Mouse (Mus musculus) hindbrain, embryonic 16.5 days (tissue): ENCODE measurements around the gene Glis3. TPM values are rescaled to one million over a fixed set of nuclear protein-coding genes. Genes with fewer than 3 reads are reported as not detected.

ENCODE experiments used
- ATAC-seq: fragments of 200-750 bp; cut with Nextera tagmentation; 2 replicates; pipeline ENCODE4 v1.8.0; 2017; ENCODE audit warnings: moderate TSS enrichment, moderate library complexity
- H3K27ac ChIP-seq: fragments of 300-500 bp; sonication (generic); 2 replicates; pipeline ENCODE4 v1.5.1; 2014; ENCODE audit warnings: low read depth, mild to moderate bottlenecking, control low read depth, low read length, moderate library complexity
- H3K27me3 ChIP-seq: fragments of 300-500 bp; sonication (generic); replicated peaks from 2 replicates; pipeline ENCODE4 v1.6.1; 2014; ENCODE audit warnings: low read length; ENCODE audit not compliant: control insufficient read depth, insufficient read depth
- H3K36me3 ChIP-seq: fragments of 300-500 bp; sonication (generic); 2 replicates; pipeline ENCODE4 v1.6.1; 2014; ENCODE audit warnings: mild to moderate bottlenecking, low read length, moderate library complexity, mixed read lengths; ENCODE audit not compliant: control insufficient read depth, insufficient read depth
- H3K4me1 ChIP-seq: fragments of 300-500 bp; sonication (generic); 2 replicates; pipeline ENCODE4 v1.6.1; 2014; ENCODE audit warnings: low read depth, low read length; ENCODE audit not compliant: control insufficient read depth, insufficient read depth
- H3K4me2 ChIP-seq: fragments of 300-500 bp; sonication (generic); 2 replicates; pipeline ENCODE4 v1.6.1; 2014; ENCODE audit warnings: mild to moderate bottlenecking, low read length, control low read depth, moderate library complexity
- H3K4me3 ChIP-seq: fragments of 300-500 bp; sonication (generic); 2 replicates; pipeline ENCODE4 v1.5.1; 2014; ENCODE audit warnings: mild to moderate bottlenecking, low read length, control low read depth, moderate library complexity
- H3K9ac ChIP-seq: fragments of 300-500 bp; sonication (generic); 2 replicates; pipeline ENCODE4 v1.6.1; 2014; ENCODE audit warnings: low read depth, mild to moderate bottlenecking, control low read depth, low read length, moderate library complexity
- H3K9me3 ChIP-seq: fragments of 300-500 bp; sonication (generic); 2 replicates; pipeline ENCODE4 v1.6.1; 2014; ENCODE audit warnings: mild to moderate bottlenecking, low read length, moderate library complexity; ENCODE audit not compliant: control insufficient read depth
- WGBS: fragments of 180-500 bp; shearing (Covaris S2); extraction: QIAGEN DNeasy Blood & Tissue Kit; methylation state at CpG from one replicate; pipeline ENCODE4 v1.1.7; 2014; 5-methylcytosine and 5-hydroxymethylcytosine counted together
- polyA plus RNA-seq: library from polyadenylated mRNA; unstranded; fragments of >200 nt; fragmentation: Nextera tagmentation; extraction: Ambion mirVana; gene quantifications from 2 replicates; pipeline ENCODE4 v1.2.1, GENCODE M21; 2015

Gene Glis3
- polyA plus RNA-seq = 2.5 and 2.9 TPM in 2 replicates

- Histone ChIP-seq H3K36me3 (no peaks in the 10 kb centered on the region), H3K4me3 (peak within 1 kb of the TSS; percentile 54), H3K9ac (peak within 1 kb of the TSS; percentile 63), H3K9me3 (no peaks in the 10 kb centered on the region), H3K27me3 (peaks cover 8% of the 10 kb centered on the region), H3K4me2 (peak within 1 kb of the TSS; percentile 92), H3K4me1 (peaks cover 23% of the 10 kb centered on the region), H3K27ac (no peak within 1 kb of the TSS; the same call in 1 of the 2 replicates)
- peak; percentile 94 for ATAC-seq
- under 1% methylated on average over 57 of the region's 66 CpGs for WGBS
These were observed at the start of gene Glis3 for GRCm38 (mm10) chr19:28679776-28680391. Gene Glis3 (minus strand): TSS chr19:28680077.

GRCm38 (mm10) chr19:28726161-28726880, 46.4 kb upstream of the Glis3 start:
- Histone ChIP-seq H3K4me3 (no peak overlapping the region), H3K27me3 (no peaks in the 10 kb centered on the region), H3K9me3 (no peaks in the 10 kb centered on the region), H3K9ac (no peak overlapping the region), H3K27ac (no peak overlapping the region), H3K4me1 (peaks cover 2% of the 10 kb centered on the region; the same call in 1 of the 2 replicates), H3K36me3 (no peaks in the 10 kb centered on the region), H3K4me2 (no peak overlapping the region)
- no peak for ATAC-seq
- 53% methylated on average over 18 of the region's 18 CpGs for WGBS

- Histone ChIP-seq H3K9me3 (no peaks in the 10 kb centered on the region), H3K9ac (no peak overlapping the region), H3K27ac (no peak overlapping the region), H3K27me3 (no peaks in the 10 kb centered on the region), H3K4me1 (peaks cover 2% of the 10 kb centered on the region; the same call in 1 of the 2 replicates), H3K36me3 (no peaks in the 10 kb centered on the region), H3K4me2 (no peak overlapping the region), H3K4me3 (no peak overlapping the region)
- 76% methylated on average over 7 of the region's 7 CpGs for WGBS
- no peak for ATAC-seq
These were observed 44.8 kb upstream of the Glis3 start for GRCm38 (mm10) chr19:28724641-28725040.

GRCm38 (mm10) chr19:28722626-28723025, 42.7 kb upstream of the Glis3 start:
- no peaks in the 10 kb centered on the region for H3K36me3 ChIP-seq
- no peak overlapping the region for H3K9ac ChIP-seq
- 87% methylated on average over 4 of the region's 4 CpGs for WGBS
- no peak overlapping the region for H3K4me3 ChIP-seq
- peaks cover 2% of the 10 kb centered on the region; the same call in 1 of the 2 replicates for H3K4me1 ChIP-seq
- ATAC-seq = no peak
- H3K9me3 ChIP-seq = no peaks in the 10 kb centered on the region
- no peak overlapping the region for H3K4me2 ChIP-seq
- H3K27me3 ChIP-seq = no peaks in the 10 kb centered on the region; the same call in 1 of the 2 replicates
- H3K27ac ChIP-seq = no peak overlapping the region

GRCm38 (mm10) chr19:28721834-28722233, 42.0 kb upstream of the Glis3 start:
- ATAC-seq = 0 out of 2 replicates have a peak, but pooled peaks have one; percentile 54
- no peaks in the 10 kb centered on the region for H3K36me3 ChIP-seq
- H3K9ac ChIP-seq = no peak overlapping the region

GRCm38 (mm10) chr19:28720016-28720415, 40.1 kb upstream of the Glis3 start:
- H3K4me1 ChIP-seq = no peaks in the 10 kb centered on the region
- ATAC-seq = no peak
- H3K4me2 ChIP-seq = no peak overlapping the region
- no peaks in the 10 kb centered on the region for H3K9me3 ChIP-seq
- no peak overlapping the region for H3K4me3 ChIP-seq
- H3K36me3 ChIP-seq = no peaks in the 10 kb centered on the region
- no peak overlapping the region for H3K27ac ChIP-seq
- H3K27me3 ChIP-seq = no peaks in the 10 kb centered on the region; the same call in 1 of the 2 replicates
- no peak overlapping the region for H3K9ac ChIP-seq

More at GRCm38 (mm10) chr19:28721834-28722233, 42.0 kb upstream of the Glis3 start:
- H3K9me3 ChIP-seq = no peaks in the 10 kb centered on the region
- no peaks in the 10 kb centered on the region; the same call in 1 of the 2 replicates for H3K27me3 ChIP-seq
- H3K4me2 ChIP-seq = no peak overlapping the region
- no peak overlapping the region for H3K27ac ChIP-seq
- 65% methylated on average over 10 of the region's 10 CpGs for WGBS
- peaks cover 2% of the 10 kb centered on the region; the same call in 1 of the 2 replicates for H3K4me1 ChIP-seq
- H3K4me3 ChIP-seq = no peak overlapping the region

- H3K9me3 ChIP-seq = no peaks in the 10 kb centered on the region
- no peak overlapping the region for H3K9ac ChIP-seq
- no peak overlapping the region for H3K4me2 ChIP-seq
- H3K36me3 ChIP-seq = no peaks in the 10 kb centered on the region
- no peaks in the 10 kb centered on the region for H3K4me1 ChIP-seq
- H3K4me3 ChIP-seq = no peak overlapping the region
- H3K27me3 ChIP-seq = no peaks in the 10 kb centered on the region; the same call in 1 of the 2 replicates
- ATAC-seq = no peak
- H3K27ac ChIP-seq = no peak overlapping the region
- WGBS = 75% methylated on average over 4 of the region's 4 CpGs
These were observed 34.8 kb upstream of the Glis3 start for GRCm38 (mm10) chr19:28714674-28715073.

GRCm38 (mm10) chr19:28697718-28698117, 17.8 kb upstream of the Glis3 start:
- 67% methylated on average over 3 of the region's 3 CpGs for WGBS
- Histone ChIP-seq H3K4me1 (no peaks in the 10 kb centered on the region), H3K27ac (no peak overlapping the region), H3K9me3 (no peaks in the 10 kb centered on the region), H3K4me2 (no peak overlapping the region), H3K4me3 (no peak overlapping the region), H3K36me3 (no peaks in the 10 kb centered on the region), H3K9ac (no peak overlapping the region), H3K27me3 (no peaks in the 10 kb centered on the region)
- no peak for ATAC-seq

- no peak overlapping the region for H3K4me3 ChIP-seq
- no peak overlapping the region for H3K27ac ChIP-seq
- WGBS = 84% methylated on average over 4 of the region's 4 CpGs
- no peaks in the 10 kb centered on the region for H3K9me3 ChIP-seq
- H3K4me1 ChIP-seq = no peaks in the 10 kb centered on the region
- no peaks in the 10 kb centered on the region; the same call in 1 of the 2 replicates for H3K27me3 ChIP-seq
- no peaks in the 10 kb centered on the region for H3K36me3 ChIP-seq
- no peak overlapping the region for H3K4me2 ChIP-seq
- no peak for ATAC-seq
- H3K9ac ChIP-seq = no peak overlapping the region
These were observed 6.5 kb upstream of the Glis3 start for GRCm38 (mm10) chr19:28686398-28686797.
